Mouse (Mus musculus) embryonic fibroblast, embryonic 13.5 days (primary cell): ENCODE measurements around the gene Cebpz.

Source experiments
- CTCF ChIP-seq: IDR thresholded peaks from 2 replicates; pipeline ENCODE4 v1.5.1; 2011; ENCODE audit warnings: mild to moderate bottlenecking, control low read depth, low read length, moderate library complexity, borderline replicate concordance; ENCODE audit not compliant: insufficient read depth
- POLR2A ChIP-seq: IDR thresholded peaks from 2 replicates; pipeline ENCODE4 v1.6.1; 2011; ENCODE audit warnings: low read depth, mild to moderate bottlenecking, control low read depth, low read length, moderate library complexity

- no peak for TF ChIP-seq CTCF
- TF ChIP-seq POLR2A: no peak
Observed at GRCm38 (mm10) chr17:78966092-78966883, 29.4 kb upstream of the Cebpz start.
